Mouse (Mus musculus): ENCODE measurements around the gene Fbxo21.

Gene Fbxo21

GRCm38 (mm10) chr5:118047091-118047757 lies 70.7 kb downstream of the Fbxo21 start:
- DNase-seq (ENCODE audit: low spot score): no peak

GRCm38 (mm10) chr5:118048412-118048811 lies 71.9 kb downstream of the Fbxo21 start:
- DNase-seq (ENCODE audit: low spot score): no peak

- no peak for DNase-seq (ENCODE audit: low spot score)
Measured at GRCm38 (mm10) chr5:118048928-118049327, 72.4 kb downstream of the Fbxo21 start.

GRCm38 (mm10) chr5:118050743-118051142 lies 74.2 kb downstream of the Fbxo21 start:
- no peak for DNase-seq (ENCODE audit: low spot score)

- DNase-seq (ENCODE audit: low spot score): no peak
Measured at GRCm38 (mm10) chr5:118051981-118052662, 75.6 kb downstream of the Fbxo21 start.

GRCm38 (mm10) chr5:118053205-118053604 lies 76.7 kb downstream of the Fbxo21 start:
- DNase-seq (ENCODE audit: low spot score): no peak

- no peak for DNase-seq (ENCODE audit: low spot score)
Measured at GRCm38 (mm10) chr5:118057508-118058111, 81.1 kb downstream of the Fbxo21 start.

GRCm38 (mm10) chr5:118058858-118059257 lies 82.3 kb downstream of the Fbxo21 start:
- DNase-seq (ENCODE audit: low spot score): no peak

GRCm38 (mm10) chr5:118059646-118060045 lies 83.1 kb downstream of the Fbxo21 start:
- no peak for DNase-seq (ENCODE audit: low spot score)

Measured in testis, postnatal 10 days (tissue).